Mouse (Mus musculus) hematopoietic multipotent progenitor cell, adult 10-12 weeks (in vitro differentiated cells): ENCODE results near the gene N4bp3. TPM values are rescaled to one million over a fixed set of nuclear protein-coding genes. Genes with fewer than 3 reads are reported as not detected.

Experiments
- polyA plus RNA-seq: library from polyadenylated mRNA; stranded (reverse); fragments of >175 nt; gene quantifications from 2 replicates; pipeline ENCODE4 v1.2.3, GENCODE M21; 2012; ENCODE audit warnings: low replicate concordance

N4bp3 gene
- 35.6 and 84.4 TPM in 2 replicates for polyA plus RNA-seq

GRCm38 (mm10) chr11:51650691-51651515 lies at the start of gene N4bp3, which contains the start of gene D930048N14Rik:
Gene N4bp3 (minus strand): TSS chr11:51650842.
Gene D930048N14Rik (plus strand): TSS chr11:51650954.

DNA sequence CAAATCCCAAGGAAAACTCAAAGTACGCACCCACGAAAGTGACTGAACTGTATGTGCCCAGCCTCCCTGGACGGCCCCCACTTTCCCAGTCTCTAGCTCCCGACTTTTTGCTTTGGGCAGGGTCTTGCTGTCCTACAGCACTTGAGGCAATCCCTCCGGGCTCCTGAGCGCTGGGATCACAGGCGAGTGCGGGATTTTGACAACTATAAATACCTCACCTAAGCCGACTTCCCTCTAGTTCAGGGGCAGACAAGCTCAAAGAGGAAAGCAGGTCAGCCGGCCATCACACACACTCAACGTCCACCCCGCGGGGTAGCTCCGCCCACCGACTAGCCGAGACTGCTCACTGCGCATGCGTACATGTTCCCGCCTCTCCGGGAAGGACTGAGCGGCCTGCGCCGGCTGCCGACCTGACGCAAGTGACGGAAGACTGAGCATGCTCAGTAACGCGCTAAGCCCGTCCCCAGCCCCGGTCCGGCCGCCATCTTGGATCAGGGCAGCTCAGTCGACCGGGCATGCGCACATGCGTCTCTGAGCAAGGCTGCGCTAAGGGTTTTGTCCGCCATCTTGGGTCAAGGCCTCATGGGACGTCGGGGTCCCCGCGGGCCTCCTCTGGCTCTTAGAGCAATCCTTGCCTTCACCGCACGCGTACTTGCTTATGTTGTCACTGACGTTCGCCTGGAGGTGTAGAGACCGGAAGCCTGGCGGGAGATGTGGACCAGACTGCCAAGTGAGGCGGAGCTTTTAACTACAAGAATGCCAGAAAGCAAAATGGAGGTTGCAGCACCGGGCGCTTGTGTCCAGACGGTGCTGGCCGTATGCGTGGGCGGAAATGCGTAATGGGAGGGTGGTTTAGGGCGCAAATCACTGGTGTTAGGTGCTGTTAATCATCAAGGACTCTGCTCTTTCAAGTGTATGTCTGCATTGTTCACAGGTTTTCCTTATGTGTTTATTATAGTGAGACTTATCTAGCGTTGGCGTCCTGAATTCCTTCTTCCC lies 38.0 kb upstream of the N4bp3 start, which contains the start of gene 0610009B22Rik:
0610009B22Rik (minus strand) TSS at position 545 of the 999 bp plus-strand sequence.

GRCm38 (mm10) chr11:51635525-51636322 lies 14.9 kb downstream of the N4bp3 start, which contains the start of gene Rmnd5b:
Gene Rmnd5b (minus strand): TSS chr11:51635896.

GRCm38 (mm10) chr11:51619409-51620060 lies 31.1 kb downstream of the N4bp3 start, which contains the start of gene Nhp2:
Gene Nhp2 (plus strand): TSS chr11:51619735.

DNA sequence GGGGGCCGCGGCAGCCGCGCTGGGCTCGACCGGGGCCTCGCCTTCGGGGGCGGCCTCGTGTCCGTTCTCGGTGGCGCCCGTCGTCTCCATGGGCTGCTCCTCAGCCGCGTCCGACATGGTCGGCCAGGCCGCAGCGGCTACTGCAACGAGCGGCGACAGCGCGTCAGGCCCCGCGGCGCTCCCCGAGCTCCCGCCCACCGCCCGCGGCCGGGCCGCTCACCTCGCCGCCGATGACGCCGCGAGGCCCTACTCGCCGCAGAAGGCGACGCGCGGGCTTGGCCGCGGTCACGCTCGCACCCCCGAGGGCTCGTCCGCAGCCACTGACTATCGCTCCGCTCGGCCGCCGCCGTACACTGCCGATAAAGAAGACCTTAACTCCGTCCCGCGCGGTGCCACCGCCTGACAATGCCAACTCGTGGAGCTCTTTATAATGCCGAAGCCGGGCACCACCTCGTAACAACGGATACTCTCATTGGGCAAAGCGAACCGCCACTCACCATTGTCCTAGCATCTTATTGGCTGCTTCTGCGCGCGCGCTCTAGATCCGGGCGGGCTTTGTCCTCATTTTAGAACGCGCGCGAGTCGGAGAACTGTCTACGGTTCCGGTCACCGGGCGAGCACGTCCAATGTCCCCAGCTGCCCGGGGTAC lies 44.1 kb downstream of the N4bp3 start, which contains the start of gene Hnrnpab:
Hnrnpab (minus strand) TSS at position 401 of the 649 bp plus-strand sequence.

Other genes starting within 250 kb of the N4bp3 start
- 4.5 and 9.5 TPM in 2 replicates for gene Phykpl, start 66.1 kb downstream of the N4bp3 start, polyA plus RNA-seq
- gene Hnrnpab, start 44.0 kb downstream of the N4bp3 start, polyA plus RNA-seq = 304 and 516 TPM in 2 replicates
- gene Nhp2, start 31.1 kb downstream of the N4bp3 start, polyA plus RNA-seq = 42.9 and 74.4 TPM in 2 replicates
- gene Rmnd5b, start 14.9 kb downstream of the N4bp3 start, polyA plus RNA-seq = 26.6 and 59.2 TPM in 2 replicates
- 1.9 and 2.1 TPM in 2 replicates for gene D930048N14Rik, start 112 bp upstream of the N4bp3 start, polyA plus RNA-seq
- gene 0610009B22Rik, start 38.0 kb upstream of the N4bp3 start, polyA plus RNA-seq = 0.17 and 1.8 TPM in 2 replicates
- 27.0 and 48.1 TPM in 2 replicates for gene Sec24a, start 112.8 kb upstream of the N4bp3 start, polyA plus RNA-seq
- 3.4 and 6.8 TPM in 2 replicates for gene Sar1b, start 112.8 kb upstream of the N4bp3 start, polyA plus RNA-seq
- gene Jade2, start 206.8 kb upstream of the N4bp3 start, polyA plus RNA-seq = 58.4 and 86.7 TPM in 2 replicates